Mouse (Mus musculus) hindbrain, embryonic 12.5 days (tissue): ENCODE measurements at regions not wholly inside any gene's neighbourhood (a gene's known extent, or its start where the extent isn't known, plus 50 kb on each side); places are given as distances from the start of the nearest gene placed in this dataset.

Source experiments
- ATAC-seq: fragments of 200-750 bp; cut with Nextera tagmentation; 2 replicates; pipeline ENCODE4 v1.8.0; 2017; ENCODE audit warnings: moderate TSS enrichment; ENCODE audit not compliant: low FRiP score
- H3K27ac ChIP-seq: fragments of 300-500 bp; sonication (generic); 2 replicates; pipeline ENCODE4 v1.5.1; 2016; ENCODE audit warnings: mild to moderate bottlenecking
- H3K27me3 ChIP-seq: fragments of 300-500 bp; sonication (generic); 2 replicates; pipeline ENCODE4 v1.6.1; 2016; ENCODE audit warnings: mild to moderate bottlenecking
- H3K36me3 ChIP-seq: fragments of 300-500 bp; sonication (generic); 2 replicates; pipeline ENCODE4 v1.6.1; 2016; ENCODE audit warnings: mild to moderate bottlenecking
- H3K4me1 ChIP-seq: fragments of 300-500 bp; sonication (generic); 2 replicates; pipeline ENCODE4 v1.6.1; 2016
- H3K4me2 ChIP-seq: fragments of 300-500 bp; sonication (generic); replicated peaks from 2 replicates; pipeline ENCODE4 v1.6.1; 2016; ENCODE audit warnings: mild to moderate bottlenecking
- H3K4me3 ChIP-seq: fragments of 300-500 bp; sonication (generic); 2 replicates; pipeline ENCODE4 v1.5.1; 2016; ENCODE audit warnings: mild to moderate bottlenecking
- H3K9ac ChIP-seq: fragments of 300-500 bp; sonication (generic); 2 replicates; pipeline ENCODE4 v1.6.1; 2016; ENCODE audit warnings: mild to moderate bottlenecking, moderate library complexity
- H3K9me3 ChIP-seq: fragments of 300-500 bp; sonication (generic); replicated peaks from 2 replicates; pipeline ENCODE4 v1.6.1; 2016; ENCODE audit warnings: mild to moderate bottlenecking
- WGBS: fragments of 180-500 bp; shearing (Covaris S2); methylation state at CpG from one replicate; pipeline ENCODE4 v1.1.7; 2016; 5-methylcytosine and 5-hydroxymethylcytosine counted together

- ATAC-seq: no peak
- H3K4me2 ChIP-seq: no peak overlapping the region
- H3K9me3 ChIP-seq: no peaks in the 10 kb centered on the region
- no peaks in the 10 kb centered on the region for H3K36me3 ChIP-seq
- no peaks in the 10 kb centered on the region for H3K27me3 ChIP-seq
- 93% methylated on average over 4 of the region's 4 CpGs for WGBS
- no peak overlapping the region for H3K9ac ChIP-seq
- no peak overlapping the region for H3K27ac ChIP-seq
- H3K4me3 ChIP-seq: no peak overlapping the region
- peaks cover 4% of the 10 kb centered on the region; the same call in 1 of the 2 replicates for H3K4me1 ChIP-seq
These were observed 105.4 kb upstream of the C1qtnf3 start for GRCm38 (mm10) chr15:10846722-10847121.

GRCm38 (mm10) chr15:10864004-10864775, 87.9 kb upstream of the C1qtnf3 start:
- no peak overlapping the region for H3K4me2 ChIP-seq
- WGBS: 91% methylated on average over 7 of the region's 7 CpGs
- no peaks in the 10 kb centered on the region for H3K27me3 ChIP-seq
- H3K9me3 ChIP-seq: no peaks in the 10 kb centered on the region
- no peak overlapping the region for H3K4me3 ChIP-seq
- H3K9ac ChIP-seq: no peak overlapping the region
- no peaks in the 10 kb centered on the region for H3K36me3 ChIP-seq
- H3K27ac ChIP-seq: no peak overlapping the region
- H3K4me1 ChIP-seq: peaks cover 3% of the 10 kb centered on the region; the same call in 1 of the 2 replicates
- no peak for ATAC-seq

- 84% methylated on average over 5 of the region's 5 CpGs for WGBS
- Histone ChIP-seq H3K9me3 (no peaks in the 10 kb centered on the region), H3K27ac (no peak overlapping the region), H3K27me3 (no peaks in the 10 kb centered on the region), H3K9ac (no peak overlapping the region), H3K36me3 (no peaks in the 10 kb centered on the region), H3K4me2 (no peak overlapping the region), H3K4me3 (no peak overlapping the region), H3K4me1 (peaks cover 8% of the 10 kb centered on the region; the same call in 1 of the 2 replicates)
- ATAC-seq: no peak
These were observed 87.0 kb upstream of the C1qtnf3 start for GRCm38 (mm10) chr15:10865109-10865508.

- Histone ChIP-seq H3K9me3 (no peaks in the 10 kb centered on the region), H3K9ac (no peak overlapping the region), H3K27ac (no peak overlapping the region), H3K4me1 (peaks cover 8% of the 10 kb centered on the region; the same call in 1 of the 2 replicates), H3K27me3 (no peaks in the 10 kb centered on the region), H3K4me3 (no peak overlapping the region), H3K36me3 (no peaks in the 10 kb centered on the region), H3K4me2 (no peak overlapping the region)
- ATAC-seq: no peak
- WGBS: 82% methylated on average over 5 of the region's 5 CpGs
These were observed 85.3 kb upstream of the C1qtnf3 start for GRCm38 (mm10) chr15:10866794-10867193.

GRCm38 (mm10) chr15:10868115-10868514, 84.0 kb upstream of the C1qtnf3 start:
- Histone ChIP-seq H3K9me3 (no peaks in the 10 kb centered on the region), H3K27me3 (no peaks in the 10 kb centered on the region), H3K36me3 (no peaks in the 10 kb centered on the region), H3K4me3 (no peak overlapping the region), H3K4me1 (peaks cover 8% of the 10 kb centered on the region; the same call in 1 of the 2 replicates), H3K4me2 (no peak overlapping the region), H3K27ac (no peak overlapping the region), H3K9ac (no peak overlapping the region)
- no peak for ATAC-seq
- 97% methylated on average over 7 of the region's 7 CpGs for WGBS

GRCm38 (mm10) chr15:10868716-10869585, 83.2 kb upstream of the C1qtnf3 start:
- H3K27me3 ChIP-seq: no peaks in the 10 kb centered on the region
- no peak overlapping the region for H3K4me3 ChIP-seq
- ATAC-seq: peak; percentile 35; the same call in 1 of the 2 replicates
- no peak overlapping the region for H3K9ac ChIP-seq
- no peaks in the 10 kb centered on the region for H3K36me3 ChIP-seq
- 57% methylated on average over 14 of the region's 14 CpGs for WGBS
- no peak overlapping the region for H3K27ac ChIP-seq
- H3K4me2 ChIP-seq: no peak overlapping the region
- H3K4me1 ChIP-seq: peaks cover 8% of the 10 kb centered on the region; the same call in 1 of the 2 replicates
- no peaks in the 10 kb centered on the region for H3K9me3 ChIP-seq

- no peak for ATAC-seq
These were observed 82.3 kb upstream of the C1qtnf3 start for GRCm38 (mm10) chr15:10869879-10870278.

GRCm38 (mm10) chr15:10872322-10872967, 79.7 kb upstream of the C1qtnf3 start:
- H3K9ac ChIP-seq: no peak overlapping the region
- no peak overlapping the region for H3K4me3 ChIP-seq
- WGBS: 16% methylated on average over 12 of the region's 13 CpGs
- H3K27ac ChIP-seq: no peak overlapping the region
- H3K36me3 ChIP-seq: no peaks in the 10 kb centered on the region
- no peak for ATAC-seq
- H3K9me3 ChIP-seq: no peaks in the 10 kb centered on the region
- no peak overlapping the region for H3K4me2 ChIP-seq
- peaks cover 8% of the 10 kb centered on the region; the same call in 1 of the 2 replicates for H3K4me1 ChIP-seq
- H3K27me3 ChIP-seq: no peaks in the 10 kb centered on the region

More at GRCm38 (mm10) chr15:10869879-10870278, 82.3 kb upstream of the C1qtnf3 start:
- no peaks in the 10 kb centered on the region for H3K9me3 ChIP-seq
- H3K4me2 ChIP-seq: no peak overlapping the region
- no peaks in the 10 kb centered on the region for H3K27me3 ChIP-seq
- WGBS: 67% methylated on average over 13 of the region's 13 CpGs
- H3K9ac ChIP-seq: no peak overlapping the region
- H3K27ac ChIP-seq: no peak overlapping the region
- no peak overlapping the region for H3K4me3 ChIP-seq
- H3K4me1 ChIP-seq: peaks cover 8% of the 10 kb centered on the region; the same call in 1 of the 2 replicates
- H3K36me3 ChIP-seq: no peaks in the 10 kb centered on the region

- no peak overlapping the region for H3K4me2 ChIP-seq
These were observed 75.8 kb upstream of the C1qtnf3 start for GRCm38 (mm10) chr15:10876328-10876727.

GRCm38 (mm10) chr15:10881726-10882125, 70.4 kb upstream of the C1qtnf3 start:
- Histone ChIP-seq H3K27ac (no peak overlapping the region), H3K4me1 (no peaks in the 10 kb centered on the region), H3K9me3 (peaks cover 5% of the 10 kb centered on the region), H3K36me3 (no peaks in the 10 kb centered on the region), H3K9ac (no peak overlapping the region), H3K4me2 (no peak overlapping the region), H3K27me3 (no peaks in the 10 kb centered on the region), H3K4me3 (no peak overlapping the region)
- ATAC-seq: no peak
- 90% methylated on average over 1 of the region's 1 CpGs for WGBS

More at GRCm38 (mm10) chr15:10876328-10876727, 75.8 kb upstream of the C1qtnf3 start:
- no peaks in the 10 kb centered on the region for H3K9me3 ChIP-seq
- no peaks in the 10 kb centered on the region for H3K27me3 ChIP-seq
- H3K4me3 ChIP-seq: no peak overlapping the region
- H3K36me3 ChIP-seq: no peaks in the 10 kb centered on the region
- no peaks in the 10 kb centered on the region for H3K4me1 ChIP-seq
- 74% methylated on average over 5 of the region's 5 CpGs for WGBS
- no peak for ATAC-seq
- H3K9ac ChIP-seq: no peak overlapping the region
- H3K27ac ChIP-seq: no peak overlapping the region

- 84% methylated on average over 6 of the region's 6 CpGs for WGBS
- no peak overlapping the region for H3K4me3 ChIP-seq
- no peak for ATAC-seq
These were observed 64.1 kb upstream of the C1qtnf3 start for GRCm38 (mm10) chr15:10887990-10888389.

More at GRCm38 (mm10) chr15:10887990-10888389, 64.1 kb upstream of the C1qtnf3 start:
- Histone ChIP-seq H3K4me1 (no peaks in the 10 kb centered on the region), H3K4me2 (no peak overlapping the region), H3K27ac (no peak overlapping the region), H3K36me3 (no peaks in the 10 kb centered on the region), H3K27me3 (no peaks in the 10 kb centered on the region), H3K9me3 (peaks cover 5% of the 10 kb centered on the region), H3K9ac (no peak overlapping the region)
